In genomic region chr1:189830391-189830790, GRCm38 (mm10) we compare ENCODE assay signal across 13 mouse cellular contexts.
A peak's percentile ranks its signal among the peaks of the same experiment; 100 is the strongest.
DNase-seq lines count a peak whose midpoint lies in the region; ATAC-seq lines count a peak whose summit lies in the region.
"Had no signal": no experiment of that assay in that cellular context is flagged by ENCODE, and none has a peak within 500 bp of the region (broad histone marks: within the 10 kb centered on the region; RNA-seq: fewer than 3 reads in every experiment).

No protein-coding gene starts in this region.

- DNase-seq in heart, adult 18-20 months = no peak
- no peak for DNase-seq in liver, embryonic 11.5 days (ENCODE audit: low spot score)
- DNase-seq in liver = no peak
- no peak for DNase-seq in layer of hippocampus, adult 8-10 months (ENCODE audit: low spot score in 2 of 2)
- DNase-seq in cerebellum, postnatal 14 days = no peak
- DNase-seq: cerebellum, postnatal 36 days; heart, postnatal 14 days; lung, postnatal 14 days had no signal

- H3K27ac ChIP-seq in heart, embryonic 15.5 days = peak overlapping the region; percentile 10; the same call in 1 of the 2 replicates
- no peak overlapping the region for H3K27ac ChIP-seq in liver, embryonic 11.5 days (ENCODE audit: low read depth, low read length)
- no peak overlapping the region for H3K27ac ChIP-seq in limb, embryonic 13.5 days
- H3K27ac ChIP-seq in stomach, embryonic 14.5 days (ENCODE audit: low read length) = peak overlapping the region; percentile 11; the same call in 1 of the 2 replicates

- 63% methylated on average over 4 of the region's 4 CpGs for WGBS in heart, embryonic 15.5 days
- 65% methylated on average over 4 of the region's 4 CpGs for WGBS in liver, embryonic 11.5 days
- 33% methylated on average over 4 of the region's 4 CpGs for WGBS in limb, embryonic 13.5 days
- 45% methylated on average over 4 of the region's 4 CpGs for WGBS in stomach, embryonic 14.5 days

- H3K9me3 ChIP-seq in heart, embryonic 15.5 days (replicated peaks) = no peaks in the 10 kb centered on the region
- no peaks in the 10 kb centered on the region for H3K9me3 ChIP-seq in liver, embryonic 11.5 days (ENCODE audit: control insufficient read depth, low read length)
- no peaks in the 10 kb centered on the region for H3K9me3 ChIP-seq in limb, embryonic 13.5 days
- no peaks in the 10 kb centered on the region for H3K9me3 ChIP-seq in stomach, embryonic 14.5 days (ENCODE audit: control insufficient read depth, low read depth, low read length)
- H3K9me3 ChIP-seq: midbrain, embryonic 10.5 days had no signal

- H3K36me3 ChIP-seq in heart, embryonic 15.5 days = peaks cover 29% of the 10 kb centered on the region
- H3K36me3 ChIP-seq in liver, embryonic 11.5 days (ENCODE audit: control insufficient read depth, insufficient read depth, low read length) = no peaks in the 10 kb centered on the region
- peaks cover 53% of the 10 kb centered on the region for H3K36me3 ChIP-seq in limb, embryonic 13.5 days
- peaks cover 9% of the 10 kb centered on the region; the same call in 1 of the 2 replicates for H3K36me3 ChIP-seq in stomach, embryonic 14.5 days (ENCODE audit: control insufficient read depth, insufficient read depth, low read length)

- no peak for ATAC-seq in heart, embryonic 15.5 days (replicated peaks; ENCODE audit: insufficient number of reproducible peaks, insufficient read depth, low FRiP score, low read depth)
- peak; percentile 8; the same call in 1 of the 2 replicates for ATAC-seq in liver, embryonic 11.5 days (replicated peaks; ENCODE audit: low FRiP score)
- ATAC-seq in limb, embryonic 13.5 days (ENCODE audit: low FRiP score, low read depth) = no peak
- 0 out of 2 replicates have a peak, but pooled peaks have one; percentile 10 for ATAC-seq in stomach, embryonic 14.5 days (ENCODE audit: insufficient number of reproducible peaks, insufficient read depth, low FRiP score, low read depth)

- peaks cover 9% of the 10 kb centered on the region for H3K4me1 ChIP-seq in heart, embryonic 15.5 days (replicated peaks)
- peaks cover 18% of the 10 kb centered on the region for H3K4me1 ChIP-seq in liver, embryonic 11.5 days (replicated peaks; ENCODE audit: control insufficient read depth, insufficient read depth, low read length)
- H3K4me1 ChIP-seq in limb, embryonic 13.5 days = peaks cover 14% of the 10 kb centered on the region
- H3K4me1 ChIP-seq in stomach, embryonic 14.5 days (ENCODE audit: control insufficient read depth, insufficient read depth, low read length) = peaks cover 2% of the 10 kb centered on the region; the same call in 1 of the 2 replicates

- H3K27me3 ChIP-seq in heart, embryonic 15.5 days = no peaks in the 10 kb centered on the region
- H3K27me3 ChIP-seq in liver, embryonic 11.5 days (replicated peaks; ENCODE audit: control insufficient read depth, insufficient read depth, low read length) = no peaks in the 10 kb centered on the region
- no peaks in the 10 kb centered on the region for H3K27me3 ChIP-seq in limb, embryonic 13.5 days
- no peaks in the 10 kb centered on the region for H3K27me3 ChIP-seq in stomach, embryonic 14.5 days (ENCODE audit: control insufficient read depth, insufficient read depth, low read length)

- H3K9ac ChIP-seq in heart, embryonic 15.5 days = no peak overlapping the region
- 0 out of 2 replicates have a peak overlapping the region, but pooled peaks have one; percentile 7 for H3K9ac ChIP-seq in liver, embryonic 11.5 days (ENCODE audit: low read depth, low read length)
- H3K9ac ChIP-seq in limb, embryonic 13.5 days = no peak overlapping the region
- no peak overlapping the region for H3K9ac ChIP-seq in stomach, embryonic 14.5 days (replicated peaks; ENCODE audit: low read depth, low read length)

- no peak overlapping the region for H3K4me2 ChIP-seq in heart, embryonic 15.5 days
- H3K4me2 ChIP-seq in liver, embryonic 11.5 days = peak overlapping the region; percentile 7
- H3K4me2 ChIP-seq in limb, embryonic 13.5 days (replicated peaks) = peak overlapping the region; percentile 21; the same call in 1 of the 2 replicates
- H3K4me2 ChIP-seq in stomach, embryonic 14.5 days (replicated peaks; ENCODE audit: low read depth, low read length) = no peak overlapping the region

- no peak overlapping the region for H3K4me3 ChIP-seq in heart, embryonic 15.5 days
- H3K4me3 ChIP-seq in liver, embryonic 11.5 days (ENCODE audit: low read depth, low read length) = no peak overlapping the region
- H3K4me3 ChIP-seq in limb, embryonic 13.5 days = no peak overlapping the region
- no peak overlapping the region for H3K4me3 ChIP-seq in stomach, embryonic 14.5 days (ENCODE audit: low read depth, low read length)
- H3K4me3 ChIP-seq: midbrain, embryonic 10.5 days; myocyte had no signal

Comparison
In these comparisons a context has a peak if more than half of its experiments do, and no peak if none do; other contexts are left out.
1. ATAC-seq: peak in liver, embryonic 11.5 days (single experiment) and stomach, embryonic 14.5 days (single experiment); none in heart, embryonic 15.5 days (single experiment) and limb, embryonic 13.5 days (single experiment).
2. H3K27ac ChIP-seq: peak in heart, embryonic 15.5 days (single experiment) and stomach, embryonic 14.5 days (single experiment); none in liver, embryonic 11.5 days (single experiment) and limb, embryonic 13.5 days (single experiment).
3. H3K4me2 ChIP-seq: peak in liver, embryonic 11.5 days (single experiment) and limb, embryonic 13.5 days (single experiment); none in heart, embryonic 15.5 days (single experiment) and stomach, embryonic 14.5 days (single experiment).